In genomic region chr6:137191026-137191425, GRCm38 (mm10) we compare ENCODE assay signal across 16 mouse cellular contexts. TPM values are rescaled to one million over a fixed set of nuclear protein-coding genes. Genes with fewer than 3 reads are reported as not detected.
"Had no signal": no experiment of that assay in that cellular context is flagged by ENCODE, and none has a peak within 500 bp of the region (broad histone marks: within the 10 kb centered on the region; RNA-seq: fewer than 3 reads in every experiment).

No protein-coding gene starts in this region.

- H3K9me3 ChIP-seq: intestine, embryonic 15.5 days; kidney, embryonic 15.5 days; limb, embryonic 15.5 days; liver, embryonic 13.5 days; midbrain, embryonic 15.5 days; neural tube, embryonic 12.5 days had no signal

- H3K4me1 ChIP-seq: intestine, embryonic 15.5 days; kidney, embryonic 15.5 days; limb, embryonic 15.5 days; liver, embryonic 13.5 days; neural tube, embryonic 12.5 days had no signal

- H3K27me3 ChIP-seq: intestine, embryonic 15.5 days; limb, embryonic 15.5 days; liver, embryonic 13.5 days; midbrain, embryonic 15.5 days; neural tube, embryonic 12.5 days had no signal

- H3K36me3 ChIP-seq: intestine, embryonic 15.5 days; kidney, embryonic 15.5 days; limb, embryonic 15.5 days; liver, embryonic 13.5 days; midbrain, embryonic 15.5 days; neural tube, embryonic 12.5 days had no signal

- ATAC-seq: intestine, embryonic 15.5 days; liver, postnatal 0 days; midbrain, embryonic 15.5 days had no signal

- H3K27ac ChIP-seq: intestine, embryonic 15.5 days; kidney, embryonic 15.5 days; left cerebral cortex, adult 2 months; limb, embryonic 15.5 days; liver, embryonic 13.5 days; midbrain, embryonic 15.5 days; neural tube, embryonic 12.5 days; stomach, postnatal 0 days had no signal

- DNase-seq: kidney, adult 2 months; kidney, postnatal 14 days; liver, embryonic 13.5 days; liver, postnatal 0 days; thymus, adult 2 months; thymus, postnatal 25 days had no signal

- H3K4me3 ChIP-seq: intestine, embryonic 15.5 days; kidney, embryonic 15.5 days; left cerebral cortex, adult 2 months; limb, embryonic 15.5 days; liver, embryonic 13.5 days; midbrain, embryonic 15.5 days; neural tube, embryonic 12.5 days had no signal

- H3K9ac ChIP-seq: intestine, embryonic 15.5 days; kidney, embryonic 15.5 days; limb, embryonic 15.5 days; liver, embryonic 13.5 days; liver, postnatal 0 days; midbrain, embryonic 15.5 days; neural tube, embryonic 12.5 days had no signal

- H3K4me2 ChIP-seq: intestine, embryonic 15.5 days; kidney, embryonic 15.5 days; limb, embryonic 15.5 days; liver, embryonic 13.5 days; midbrain, embryonic 15.5 days; neural tube, embryonic 12.5 days had no signal

RNA-seq across cellular contexts. Expression of gene Rerg, which starts 20.7 kb away (rescaled TPM):
- total RNA-seq: megakaryocyte progenitor cell, adult 5-6 weeks; monocyte, adult 5-6 weeks; neutrophil, adult 5-6 weeks had no signal
